Mouse (Mus musculus) brown adipose tissue, adult 24 weeks (tissue): ENCODE measurements around the gene Rad51b. TPM values are rescaled to one million over a fixed set of nuclear protein-coding genes. Genes with fewer than 3 reads are reported as not detected.

Experiments used
- H3K27ac ChIP-seq: fragments of 200-500 bp; replicated peaks from 2 replicates; pipeline ENCODE4 v1.5.1; 2012; ENCODE audit warnings: low read depth, mild to moderate bottlenecking, low read length
- H3K4me1 ChIP-seq: fragments of 200-500 bp; 2 replicates; pipeline ENCODE4 v1.6.1; 2012; ENCODE audit warnings: low read length, mixed read lengths; ENCODE audit not compliant: control insufficient read depth, insufficient read depth, insufficient read length
- H3K4me3 ChIP-seq: fragments of 200-500 bp; 2 replicates; pipeline ENCODE4 v1.5.1; 2012; ENCODE audit warnings: low read depth, mild to moderate bottlenecking, low read length, moderate library complexity; ENCODE audit not compliant: insufficient read depth
- polyA plus RNA-seq: library from polyadenylated mRNA; stranded (reverse); fragments of >200 nt; gene quantifications from 2 replicates; pipeline ENCODE4 v1.2.4, GENCODE M21; 2012; ENCODE audit not compliant: missing spikeins, insufficient read depth, insufficient read length

The Rad51b gene
- polyA plus RNA-seq, 1 experiment = 0.75 TPM

DNA sequence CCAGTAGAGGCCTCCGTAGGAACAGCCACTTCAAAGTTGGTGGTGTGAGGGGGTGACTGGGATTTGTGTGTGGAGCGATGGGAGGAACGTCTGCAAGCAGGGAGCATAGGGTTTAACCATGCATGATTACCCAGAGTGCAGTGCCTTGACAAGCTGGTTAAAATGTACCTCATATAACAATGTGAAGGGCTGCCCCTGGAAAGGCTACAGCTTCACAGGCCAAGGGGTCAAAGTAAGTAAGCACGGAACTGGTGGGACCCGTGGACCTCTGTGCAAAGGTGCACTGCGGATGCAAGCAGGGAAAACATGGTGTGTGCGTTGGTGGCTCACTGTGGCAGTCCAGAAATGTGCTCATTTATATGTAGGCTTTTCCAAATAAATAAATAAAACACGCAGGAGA, 392.2 kb downstream of the Rad51b start:
- Histone ChIP-seq H3K27ac (no peak overlapping the region), H3K4me3 (no peak overlapping the region), H3K4me1 (no peaks in the 10 kb centered on the region)

DNA sequence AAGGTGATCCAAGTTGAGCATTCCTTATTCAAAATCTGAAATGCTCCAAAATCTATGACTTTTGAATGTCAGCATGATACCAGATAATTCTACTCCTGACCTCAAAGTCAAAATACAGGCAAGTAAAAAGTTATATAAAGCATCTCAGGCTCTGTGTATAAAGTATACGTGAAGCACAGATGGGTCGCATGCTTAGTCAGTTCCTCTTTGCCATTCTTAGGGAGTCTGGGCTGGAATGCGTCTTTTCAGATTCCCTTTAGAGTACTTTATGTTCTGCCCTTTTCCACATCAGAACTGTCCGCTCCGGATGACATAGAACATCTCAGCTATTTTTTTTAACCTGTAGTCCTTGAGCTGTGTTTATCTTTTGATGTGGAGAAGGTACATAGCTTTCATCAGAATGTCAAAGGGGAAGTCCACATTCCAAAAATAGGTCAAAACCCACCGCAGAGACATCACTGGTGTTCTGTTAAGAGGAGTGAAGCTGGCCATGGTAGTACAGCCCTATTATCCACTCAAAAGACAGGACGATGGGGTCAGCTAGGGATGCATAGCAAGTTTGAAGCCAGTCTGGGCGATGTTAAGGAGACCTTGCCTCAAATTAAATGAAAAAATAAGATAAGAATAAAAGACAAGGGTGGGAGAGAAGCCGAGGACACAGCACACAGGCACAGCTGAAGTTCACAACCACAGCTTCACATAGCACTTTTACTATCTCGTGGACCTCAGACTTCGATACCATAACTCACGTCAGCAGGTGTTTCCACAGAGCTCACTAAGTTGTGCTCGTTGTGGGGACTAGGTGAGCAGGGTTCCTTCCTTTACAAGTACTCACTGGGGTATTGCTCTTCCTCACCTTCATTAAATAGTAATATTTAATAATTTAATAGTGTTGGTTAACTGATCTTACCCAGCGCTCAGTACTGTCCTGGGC, 395.1 kb downstream of the Rad51b start:
- no peak overlapping the region for H3K4me3 ChIP-seq
- no peaks in the 10 kb centered on the region for H3K4me1 ChIP-seq
- no peak overlapping the region for H3K27ac ChIP-seq

- Histone ChIP-seq H3K27ac (no peak overlapping the region), H3K4me3 (no peak overlapping the region), H3K4me1 (peaks cover 3% of the 10 kb centered on the region; the same call in 1 of the 2 replicates)
These were observed 398.9 kb downstream of the Rad51b start for GRCm38 (mm10) chr12:79695832-79696434.

DNA sequence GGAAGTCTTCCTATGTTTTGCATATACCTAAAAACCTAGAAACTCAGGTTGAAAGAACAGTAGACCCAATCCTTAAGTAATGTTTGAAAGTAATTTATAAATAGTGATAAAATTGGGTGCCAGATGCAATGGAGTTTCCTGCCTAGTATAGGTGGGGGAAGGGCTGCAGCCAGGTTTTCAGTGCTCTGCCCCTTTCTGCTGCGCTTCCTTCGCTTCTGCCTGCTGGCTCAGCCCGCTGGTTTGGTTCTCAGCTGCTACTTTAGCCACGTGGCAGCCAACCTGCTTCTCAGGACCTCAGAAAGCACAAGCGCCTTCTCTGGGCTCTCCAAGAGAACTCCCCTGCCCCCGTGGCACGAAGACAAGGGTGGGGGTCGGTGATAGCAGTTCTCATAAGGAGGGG, 406.5 kb downstream of the Rad51b start:
- Histone ChIP-seq H3K27ac (no peak overlapping the region), H3K4me3 (no peak overlapping the region), H3K4me1 (peaks cover 3% of the 10 kb centered on the region; the same call in 1 of the 2 replicates)

DNA sequence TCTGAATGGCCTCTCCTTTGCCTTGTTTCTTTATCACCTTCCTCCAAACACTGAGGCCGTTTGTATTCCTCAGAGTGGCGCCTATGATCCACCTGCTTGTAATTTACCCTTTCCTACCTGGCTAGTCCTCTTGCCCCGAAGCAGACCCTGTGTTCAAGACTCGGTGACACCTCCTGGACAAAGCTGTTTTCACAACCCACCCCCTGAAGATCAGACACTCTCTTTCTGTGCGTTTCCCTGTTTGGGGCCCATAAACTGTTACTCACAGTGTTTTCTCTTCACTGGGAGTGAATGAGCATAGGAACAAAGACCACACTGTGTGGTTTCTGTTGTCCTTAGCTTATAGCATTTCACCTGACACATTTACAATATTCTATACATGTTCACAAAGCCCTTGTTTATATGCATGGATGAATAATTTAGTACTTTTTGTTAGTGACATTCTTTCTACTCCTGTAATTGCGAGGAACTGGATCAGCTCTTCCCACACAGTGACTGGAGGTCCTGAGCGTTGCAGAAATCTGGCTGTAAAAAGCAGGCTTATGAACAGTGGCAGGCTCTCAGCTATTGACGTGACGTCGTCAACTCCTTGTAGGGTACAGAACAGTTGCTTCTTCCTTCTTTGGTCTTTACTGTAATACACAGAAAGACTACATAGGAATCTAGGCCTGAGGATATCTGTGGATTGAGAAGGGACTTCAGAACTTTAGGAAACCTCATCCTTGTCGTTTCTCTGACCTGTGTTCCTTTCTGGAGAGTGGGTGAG, 408.6 kb downstream of the Rad51b start:
- H3K27ac ChIP-seq = no peak overlapping the region
- H3K4me1 ChIP-seq = no peaks in the 10 kb centered on the region
- H3K4me3 ChIP-seq = no peak overlapping the region

DNA sequence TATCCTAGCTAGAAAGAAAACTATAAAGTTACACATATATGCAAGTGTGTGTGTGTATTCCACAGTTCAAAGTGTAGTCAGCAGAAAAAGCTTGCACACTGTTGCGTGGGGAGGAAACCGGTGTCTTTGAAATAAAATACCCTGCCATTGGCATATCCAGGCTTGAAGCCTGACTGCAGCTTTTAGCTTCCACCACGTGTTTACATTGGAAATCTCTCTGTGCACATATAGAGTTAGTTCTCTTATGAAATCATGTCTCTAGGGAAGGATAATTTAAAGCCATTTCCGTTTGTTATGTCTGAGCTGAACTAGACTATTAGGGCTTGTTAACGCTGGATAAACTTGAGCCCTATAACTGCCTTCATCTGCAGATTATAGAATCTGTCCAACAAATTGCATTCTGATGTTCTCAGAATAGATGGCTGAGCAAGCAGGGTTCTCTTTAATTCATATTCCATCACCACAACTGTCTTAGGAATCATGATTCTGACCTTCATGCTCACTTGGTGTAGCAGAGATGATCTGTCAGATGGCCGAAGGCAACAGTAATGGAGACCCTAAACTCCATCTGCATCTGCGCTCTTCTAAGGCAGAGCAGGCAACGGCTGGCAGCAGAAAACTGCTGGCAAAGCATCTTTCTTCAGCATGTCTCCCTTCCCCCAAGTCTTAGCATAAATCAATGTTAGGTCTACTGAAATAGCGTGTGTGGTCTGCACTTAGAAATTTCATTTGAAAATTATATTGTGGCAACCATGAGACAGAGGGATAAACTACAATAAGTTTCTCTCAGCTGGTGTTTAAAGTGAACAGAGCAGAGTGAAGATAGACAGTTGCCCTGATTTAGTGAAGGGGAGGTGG, 410.7 kb downstream of the Rad51b start:
- Histone ChIP-seq H3K4me3 (no peak overlapping the region), H3K4me1 (no peaks in the 10 kb centered on the region), H3K27ac (no peak overlapping the region)

DNA sequence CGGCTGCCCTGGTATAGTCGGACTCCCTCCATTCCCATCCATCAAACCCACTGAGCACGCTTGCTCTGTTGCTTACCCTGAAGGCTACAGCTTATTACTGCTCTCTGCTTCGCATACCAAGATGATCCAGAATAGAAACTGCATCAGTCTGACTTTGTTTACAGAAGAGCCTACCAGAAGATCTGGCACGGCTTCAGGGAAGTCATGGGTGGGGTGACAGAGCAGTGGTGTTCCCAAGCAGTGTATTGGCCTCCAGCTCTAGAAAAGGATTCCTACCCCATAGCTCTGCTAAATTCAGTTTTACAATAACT, 411.3 kb downstream of the Rad51b start:
- no peaks in the 10 kb centered on the region for H3K4me1 ChIP-seq
- H3K4me3 ChIP-seq = no peak overlapping the region
- no peak overlapping the region for H3K27ac ChIP-seq

DNA sequence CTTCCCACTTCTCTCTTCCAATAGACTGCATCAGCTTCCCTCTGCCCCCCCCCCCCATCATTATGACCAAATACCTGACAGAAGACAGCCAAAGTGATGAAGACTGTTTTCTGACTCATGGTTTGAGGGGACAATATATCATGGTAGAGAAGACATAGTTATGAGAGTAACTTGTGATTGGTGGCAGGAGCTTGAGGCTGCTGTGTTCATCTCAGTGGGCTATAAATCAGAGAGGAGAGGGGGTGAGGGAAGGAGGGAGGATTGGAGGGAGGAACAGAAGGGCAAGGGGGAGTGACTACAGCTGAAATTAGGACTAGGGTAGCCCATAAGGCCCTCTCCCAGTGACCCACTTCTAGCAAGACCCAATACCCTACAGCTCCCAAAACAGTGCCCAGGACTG, 416.2 kb downstream of the Rad51b start:
- Histone ChIP-seq H3K4me3 (no peak overlapping the region), H3K4me1 (peaks cover 2% of the 10 kb centered on the region; the same call in 1 of the 2 replicates), H3K27ac (no peak overlapping the region)

GRCm38 (mm10) chr12:79714484-79714883, 417.4 kb downstream of the Rad51b start:
- Histone ChIP-seq H3K4me3 (no peak overlapping the region), H3K27ac (no peak overlapping the region), H3K4me1 (peaks cover 2% of the 10 kb centered on the region; the same call in 1 of the 2 replicates)

DNA sequence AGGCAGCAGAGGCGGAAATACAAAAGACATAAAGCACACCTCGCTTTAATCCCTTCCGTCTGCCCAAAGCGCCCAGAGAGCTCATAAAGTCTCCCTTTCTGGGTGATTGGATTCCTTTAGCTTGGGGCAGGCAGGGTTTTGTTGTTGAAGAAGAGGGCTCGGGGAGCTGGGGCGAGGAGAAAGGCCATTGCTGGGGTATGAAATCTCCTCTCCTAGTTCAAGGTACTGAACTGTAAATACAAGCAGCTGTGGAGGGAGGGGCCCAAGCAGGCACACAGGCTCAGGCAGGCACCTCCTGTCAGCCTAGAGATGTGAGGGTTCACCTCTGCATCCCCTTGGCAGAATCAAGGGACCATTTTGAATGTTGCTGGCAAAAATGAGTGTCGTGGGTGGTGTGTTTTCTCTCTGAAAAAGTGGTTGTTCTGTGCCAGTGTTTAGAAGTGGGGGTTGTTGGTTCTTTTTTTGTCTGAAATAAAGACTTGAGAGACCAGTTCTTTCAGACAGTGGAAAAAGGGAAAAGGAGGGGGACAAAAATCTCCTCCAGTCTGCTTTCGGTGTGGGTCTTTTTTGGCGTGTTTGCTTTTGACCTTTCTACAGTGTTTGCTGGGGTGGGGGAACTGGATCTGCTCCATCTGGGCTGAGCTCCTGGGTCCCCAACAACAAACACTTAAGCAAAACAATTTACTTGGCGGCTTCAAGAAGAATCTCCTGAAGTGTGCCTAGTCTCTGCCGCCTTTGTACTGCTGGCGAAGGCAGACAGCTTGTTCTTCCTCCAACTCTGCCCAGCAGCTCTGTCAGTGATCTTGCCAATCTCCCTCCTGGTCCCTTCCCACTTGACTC, 418.6 kb downstream of the Rad51b start:
- H3K27ac ChIP-seq = no peak overlapping the region
- peaks cover 2% of the 10 kb centered on the region; the same call in 1 of the 2 replicates for H3K4me1 ChIP-seq
- no peak overlapping the region for H3K4me3 ChIP-seq

DNA sequence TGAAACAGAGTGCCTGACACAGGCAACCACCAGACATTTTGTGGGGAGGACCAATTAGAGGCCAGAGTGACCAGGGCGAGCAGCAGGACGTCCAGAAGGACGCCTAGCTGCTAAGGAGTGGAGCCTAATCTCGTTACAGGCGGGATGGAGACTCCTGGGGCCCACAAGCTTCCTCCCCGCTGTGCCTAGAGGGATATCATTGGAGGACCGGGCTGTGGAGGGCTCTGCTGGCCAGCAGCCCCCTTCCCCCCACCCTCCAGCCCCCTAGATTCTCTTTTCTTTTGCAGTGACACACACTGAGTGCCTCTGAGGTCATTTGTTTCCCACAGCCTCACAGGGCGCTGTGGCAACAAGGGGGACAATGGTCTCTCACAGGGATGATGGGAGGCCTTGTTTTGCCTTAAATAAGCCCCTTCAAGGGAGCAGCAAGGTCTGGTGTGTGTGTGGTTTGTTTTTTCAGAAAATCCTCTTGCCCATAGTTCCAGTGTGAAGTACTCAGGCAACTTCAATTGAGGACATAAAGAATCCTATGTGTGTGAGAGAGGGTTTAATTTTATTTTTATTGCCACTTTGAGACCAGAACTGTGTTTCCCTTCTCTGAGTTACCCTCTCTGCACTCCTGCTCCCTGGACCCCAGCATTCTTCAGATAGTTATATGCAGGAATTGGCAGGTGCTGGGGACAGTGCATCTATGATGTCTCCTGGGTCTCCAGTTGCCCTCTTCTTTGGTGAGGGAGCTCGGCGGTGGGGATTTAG, 422.2 kb downstream of the Rad51b start:
- H3K4me3 ChIP-seq = no peak overlapping the region
- H3K27ac ChIP-seq = no peak overlapping the region
- peaks cover 2% of the 10 kb centered on the region; the same call in 1 of the 2 replicates for H3K4me1 ChIP-seq

DNA sequence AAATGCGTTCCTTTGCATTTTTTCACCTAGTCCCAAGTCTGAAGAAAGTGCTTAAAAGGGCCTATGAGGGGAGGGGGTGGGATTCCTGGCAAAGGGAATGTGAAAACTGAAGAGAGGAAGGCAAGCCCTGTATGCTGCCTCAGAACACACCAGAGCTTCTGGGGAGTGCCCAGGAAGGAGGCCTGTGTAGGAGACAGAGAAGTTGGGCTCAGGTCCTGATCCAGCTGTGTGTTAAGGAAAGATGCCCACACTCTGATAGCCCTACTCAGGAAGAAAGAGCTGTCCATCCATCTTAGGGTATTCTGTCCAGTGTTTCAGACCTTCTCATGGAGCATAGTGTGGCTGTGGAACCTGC, 422.7 kb downstream of the Rad51b start:
- H3K27ac ChIP-seq = no peak overlapping the region
- H3K4me1 ChIP-seq = peaks cover 2% of the 10 kb centered on the region; the same call in 1 of the 2 replicates
- H3K4me3 ChIP-seq = no peak overlapping the region

DNA sequence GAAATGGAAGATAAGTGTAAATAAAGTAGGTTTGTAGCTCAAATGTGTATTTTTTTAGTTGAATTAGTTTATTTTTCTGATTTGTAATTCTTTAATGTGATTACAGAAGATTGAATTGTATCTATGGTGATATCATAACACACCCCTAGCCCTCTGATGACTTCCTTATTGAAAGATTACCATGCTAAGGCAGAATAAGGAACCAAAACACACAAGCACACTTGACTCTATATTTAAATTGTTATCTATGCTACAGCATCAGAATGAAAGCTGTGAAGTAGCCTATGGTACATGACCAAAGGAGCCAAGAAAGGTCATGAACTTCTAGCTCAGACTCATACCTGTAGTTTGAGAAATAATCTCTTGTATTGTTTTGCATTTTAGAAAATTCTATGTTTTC, 427.8 kb downstream of the Rad51b start:
- H3K4me3 ChIP-seq = no peak overlapping the region
- H3K27ac ChIP-seq = no peak overlapping the region
- no peaks in the 10 kb centered on the region for H3K4me1 ChIP-seq
